Mouse (Mus musculus): ENCODE data around the gene Focad.

DNA sequence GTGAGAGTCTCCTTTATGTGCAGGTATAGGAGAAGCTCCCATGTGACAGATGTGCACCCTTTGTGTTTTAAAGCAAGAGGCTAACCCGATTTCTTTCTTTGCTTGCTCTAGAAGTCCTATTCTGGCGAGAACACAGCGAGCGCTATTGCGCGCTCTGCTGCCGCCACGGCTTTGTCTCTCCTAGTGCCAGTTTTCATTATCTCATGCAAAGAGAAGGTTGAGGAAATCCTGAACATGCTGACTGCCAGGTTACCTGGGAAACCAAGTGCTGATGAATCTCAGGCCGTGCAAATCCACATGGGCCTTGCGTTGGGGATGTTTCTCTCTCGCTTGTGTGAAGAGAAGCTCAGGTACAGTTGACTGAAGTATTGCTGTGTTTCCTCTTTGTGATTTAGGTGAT lies 250.0 kb downstream of the Focad start:
- TF ChIP-seq POLR2A (IDR thresholded peaks at IDR 0.05; ENCODE audit: insufficient read depth, low read length) (no peak), EP300 (IDR thresholded peaks at IDR 0.05; ENCODE audit: insufficient read depth, low read depth, low read length) (no peak)

Measured in ES-Bruce4 (cell line).